Mouse (Mus musculus) adrenal gland, adult 18-20 months (tissue): ENCODE results near the gene Rnaseh2a. TPM values are rescaled to one million over a fixed set of nuclear protein-coding genes. Genes with fewer than 3 reads are reported as not detected.

Experiments
- DNase-seq, 2 experiments: peaks; one replicate each; pipeline ENCODE4 v3.0.0; 2021 to 2022; ENCODE audit warnings: low spot score in 2 of 2
- total RNA-seq, 2 experiments: library from RNA; stranded (reverse); gene quantifications; 1 replicate in 1 of 2; 2 replicates in 1 of 2; pipeline ENCODE4 v1.2.3; 2021

The Rnaseh2a gene
- total RNA-seq, 2 experiments from 2014 or later, result 80.9 to 131 TPM

- no peak for DNase-seq
Observed at GRCm38 (mm10) chr8:84936041-84936961, 33.3 kb downstream of the Rnaseh2a start.

GRCm38 (mm10) chr8:84935489-84935888 lies 34.1 kb downstream of the Rnaseh2a start:
- no peak for DNase-seq

DNA sequence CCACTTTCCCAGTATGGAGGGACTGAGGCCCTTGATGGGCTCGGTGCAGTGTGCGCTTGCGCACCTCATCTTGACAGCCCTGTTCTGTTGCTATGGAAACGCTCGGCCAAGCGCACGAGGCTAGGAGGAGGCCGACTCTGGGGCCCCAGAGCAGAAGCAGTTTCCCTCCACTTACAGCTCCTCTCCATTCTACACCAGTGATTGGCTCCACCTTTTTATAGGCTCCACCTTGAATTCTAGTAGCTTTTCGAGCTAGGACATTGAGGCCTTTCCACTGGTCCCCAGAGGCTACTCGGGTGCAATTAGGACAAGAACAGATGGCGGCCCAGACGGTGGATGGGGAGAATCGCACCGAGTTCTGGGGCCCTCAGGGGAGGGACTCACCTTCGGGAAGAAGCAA lies 34.7 kb downstream of the Rnaseh2a start:
- no peak for DNase-seq

GRCm38 (mm10) chr8:84933767-84934559 lies 35.6 kb downstream of the Rnaseh2a start:
- DNase-seq, result no peak

- DNase-seq, result no peak
Observed at GRCm38 (mm10) chr8:84930582-84930981, 39.0 kb downstream of the Rnaseh2a start.

GRCm38 (mm10) chr8:84928456-84929306 lies 40.9 kb downstream of the Rnaseh2a start:
- peak; percentile 67 to 70 for DNase-seq

DNA sequence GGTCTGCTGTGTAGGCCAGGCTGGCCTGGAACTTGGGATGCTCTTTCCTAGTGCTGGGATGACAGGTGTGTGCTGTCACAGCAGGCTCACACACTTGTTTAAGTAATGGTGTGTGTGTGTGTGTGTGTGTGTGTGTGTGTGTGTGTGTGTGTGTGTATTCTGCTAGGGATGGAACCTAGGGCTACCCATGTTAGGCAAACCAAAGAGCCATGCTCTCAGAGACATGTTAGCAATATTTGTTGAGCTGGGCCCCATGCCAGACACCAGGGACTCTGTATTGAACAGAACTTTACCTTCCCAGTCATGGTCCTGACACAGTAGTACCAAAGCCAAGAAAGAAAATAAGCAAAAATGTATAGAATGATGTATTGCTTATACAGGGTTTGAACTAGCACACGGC lies 42.1 kb downstream of the Rnaseh2a start:
- DNase-seq, result no peak

DNA sequence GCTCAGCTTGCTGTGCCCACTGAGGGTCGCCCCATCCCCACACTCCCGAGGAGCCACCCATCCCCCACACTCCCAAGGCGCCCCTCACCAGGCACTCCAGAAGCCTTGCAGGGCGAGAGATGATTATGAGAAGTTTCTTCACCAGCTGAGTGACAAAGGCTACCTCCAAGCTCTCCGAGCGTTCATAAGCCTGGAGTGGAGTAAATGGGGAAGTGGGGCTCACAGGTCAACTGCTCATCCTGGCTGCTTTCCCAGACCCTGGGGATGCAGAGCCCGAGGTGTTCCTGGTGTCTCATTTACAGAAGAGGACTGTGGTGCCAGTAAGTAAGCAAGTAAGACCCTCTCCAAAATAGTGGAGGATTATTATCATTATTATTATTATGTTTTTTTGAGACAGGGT lies 44.0 kb downstream of the Rnaseh2a start:
- DNase-seq, result no peak

GRCm38 (mm10) chr8:84921596-84921995 lies 48.0 kb downstream of the Rnaseh2a start:
- no peak for DNase-seq

DNA sequence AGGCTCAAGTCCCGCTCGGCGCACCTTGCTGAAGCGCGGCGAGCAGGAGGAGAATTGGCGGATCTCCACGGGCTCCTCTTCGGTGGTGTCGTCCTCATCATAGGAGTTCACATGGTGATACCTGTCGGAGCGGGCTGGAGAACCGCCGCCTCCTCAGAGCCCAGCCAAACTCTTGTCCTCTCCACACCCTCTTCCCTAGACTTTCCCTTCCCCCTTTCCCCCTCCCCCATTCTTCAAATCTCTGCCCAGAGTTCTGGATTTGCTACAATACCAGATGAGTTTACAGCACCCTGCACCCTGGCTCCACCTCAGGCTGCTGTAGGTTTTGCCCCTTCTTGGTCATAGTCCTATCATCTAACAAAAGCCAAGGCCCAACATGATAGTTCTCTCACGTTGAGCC lies 50.9 kb downstream of the Rnaseh2a start:
- no peak for DNase-seq

DNA sequence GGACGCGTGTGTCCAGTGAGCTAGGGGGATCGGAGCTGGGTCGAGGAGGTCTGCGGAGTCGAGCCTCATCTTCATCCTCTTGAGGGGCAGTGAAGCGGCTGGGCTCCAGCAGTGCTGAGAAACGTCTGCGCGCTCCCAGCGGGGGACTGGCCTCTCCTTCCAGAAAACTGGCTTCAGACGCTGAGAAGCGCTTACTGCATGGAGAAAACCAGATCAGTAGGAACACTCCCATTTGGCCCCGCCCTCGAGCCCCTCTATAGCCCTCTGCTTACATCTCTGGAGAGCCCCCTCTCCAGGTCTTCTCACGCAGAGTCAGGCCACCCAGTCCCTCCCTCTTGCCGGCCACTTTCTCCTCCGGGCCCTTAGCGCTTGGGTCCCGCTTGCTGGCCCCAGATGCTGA lies 51.8 kb downstream of the Rnaseh2a start:
- DNase-seq, result no peak

DNA sequence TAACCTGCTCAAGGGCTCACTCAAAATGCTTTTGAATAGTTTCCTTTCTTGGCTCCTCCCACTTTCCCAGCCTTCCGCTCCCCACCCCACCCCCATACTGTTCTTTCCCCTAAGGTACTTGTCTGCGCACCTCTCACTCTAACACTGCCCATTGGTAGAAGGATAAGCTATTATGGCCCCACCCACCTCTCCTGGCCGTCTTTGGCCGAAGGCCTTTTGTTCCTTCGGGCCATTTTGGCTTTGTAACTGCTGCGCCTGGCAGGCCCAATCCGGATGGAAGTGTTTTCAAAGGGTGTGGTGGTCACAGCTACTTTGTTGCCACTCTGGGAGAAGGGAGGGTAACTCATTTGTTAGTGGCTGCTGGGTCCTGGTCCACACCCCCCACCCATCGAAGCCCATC lies 54.3 kb downstream of the Rnaseh2a start:
- no peak for DNase-seq

GRCm38 (mm10) chr8:84913960-84914359 lies 55.6 kb downstream of the Rnaseh2a start:
- DNase-seq, result no peak

DNA sequence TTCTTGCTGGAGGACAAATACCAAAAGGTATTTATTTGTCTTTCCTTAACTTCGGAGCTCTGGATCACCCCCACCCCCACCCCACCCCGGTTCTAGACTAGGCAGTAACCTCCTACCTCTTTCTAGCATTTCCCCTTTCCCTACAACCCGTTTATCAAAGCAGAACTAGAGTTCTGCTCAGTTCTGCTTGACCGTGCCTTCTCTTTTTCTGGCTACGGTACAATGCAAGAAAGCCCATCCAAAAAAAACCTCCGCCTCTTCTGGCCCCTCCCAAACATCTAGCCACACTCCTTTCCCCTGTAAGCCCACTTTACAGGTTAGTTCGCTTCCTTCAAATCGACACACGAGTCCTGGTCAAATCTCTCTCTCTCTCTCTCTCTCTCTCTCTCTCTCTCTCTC lies 56.1 kb downstream of the Rnaseh2a start:
- DNase-seq, result no peak

GRCm38 (mm10) chr8:84912895-84913501 lies 56.6 kb downstream of the Rnaseh2a start:
- DNase-seq, result peak; percentile 62 to 67

- DNase-seq, result no peak
Observed at GRCm38 (mm10) chr8:84912391-84912790, 57.2 kb downstream of the Rnaseh2a start.

GRCm38 (mm10) chr8:84911854-84912253 lies 57.7 kb downstream of the Rnaseh2a start:
- no peak for DNase-seq

GRCm38 (mm10) chr8:84910551-84910950 lies 59.0 kb downstream of the Rnaseh2a start:
- no peak for DNase-seq

- DNase-seq, result no peak
Observed at GRCm38 (mm10) chr8:84909949-84910348, 59.6 kb downstream of the Rnaseh2a start.

DNA sequence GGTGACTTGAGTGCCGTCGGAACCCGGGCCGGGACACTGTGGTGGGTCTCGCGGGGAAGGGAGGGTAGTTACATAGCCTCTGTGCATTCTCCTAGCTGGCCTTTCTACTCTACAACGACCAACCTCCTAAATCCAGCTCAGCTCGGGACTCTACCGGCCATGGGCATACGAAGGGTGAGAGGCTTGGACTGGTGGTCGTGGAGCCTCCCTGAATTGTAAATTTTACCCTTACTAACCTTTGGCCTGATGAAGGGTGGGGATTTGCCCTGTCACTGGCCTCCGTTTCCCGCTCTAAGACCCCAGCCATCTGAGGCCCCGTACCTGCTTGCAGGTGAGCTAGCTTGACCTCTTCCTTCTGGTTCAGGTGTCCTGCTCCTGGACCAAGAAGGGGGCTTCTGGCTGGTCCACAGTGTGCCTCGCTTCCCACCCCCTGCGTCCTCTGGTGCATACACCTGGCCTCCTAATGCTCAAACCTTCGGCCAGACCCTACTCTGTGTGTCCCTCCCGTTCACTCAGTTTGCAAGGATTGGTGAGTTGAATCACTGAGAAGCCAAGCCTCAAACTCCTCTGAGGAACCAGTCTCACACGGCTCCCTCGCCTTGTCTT lies 60.3 kb downstream of the Rnaseh2a start:
- no peak for DNase-seq
